Mouse (Mus musculus): ENCODE measurements around the gene Zfp553. TPM values are rescaled to one million over a fixed set of nuclear protein-coding genes. Genes with fewer than 3 reads are reported as not detected.

The Zfp553 gene
- polyA plus RNA-seq, 1 experiment from 2014 or later = 21.4 TPM

- Histone ChIP-seq H3K9ac (peak overlapping the region; percentile 90), H3K4me3 (peak overlapping the region; percentile 80)
Measured at GRCm38 (mm10) chr7:127259186-127259905, 26.5 kb downstream of the Zfp553 start.

GRCm38 (mm10) chr7:127260309-127261111 lies 27.6 kb downstream of the Zfp553 start, which contains the start of gene Dctpp1:
Gene Dctpp1 (minus strand): TSS chr7:127260709.
- Histone ChIP-seq H3K4me1 (peaks cover 19% of the 10 kb centered on the region), H3K4me2 (peak within 1 kb of the TSS; percentile 92), H3K9me3 (no peaks in the 10 kb centered on the region), H3K4me3 (peak within 1 kb of the TSS; percentile 80), H3K27ac (replicated peaks) (peak within 1 kb of the TSS; percentile 63; the same call in 1 of the 2 replicates), H3K36me3 (peaks cover 15% of the 10 kb centered on the region), H3K9ac (peak within 1 kb of the TSS; percentile 90), H3K27me3 (replicated peaks) (no peaks in the 10 kb centered on the region)
- ATAC-seq (ENCODE audit: extremely low read depth, insufficient number of reproducible peaks, low FRiP score, low TSS enrichment) = peak; percentile 97
- WGBS = under 1% methylated on average over 50 of the region's 50 CpGs

More at GRCm38 (mm10) chr7:127259186-127259905, 26.5 kb downstream of the Zfp553 start:
- Histone ChIP-seq H3K4me2 (peak overlapping the region; percentile 92), H3K27me3 (replicated peaks) (no peaks in the 10 kb centered on the region), H3K36me3 (peaks cover 15% of the 10 kb centered on the region), H3K9me3 (no peaks in the 10 kb centered on the region), H3K4me1 (peaks cover 27% of the 10 kb centered on the region), H3K27ac (replicated peaks) (no peak overlapping the region)
- no peak for ATAC-seq (ENCODE audit: extremely low read depth, insufficient number of reproducible peaks, low FRiP score, low TSS enrichment)
- WGBS = 70% methylated on average over 8 of the region's 8 CpGs

DNA sequence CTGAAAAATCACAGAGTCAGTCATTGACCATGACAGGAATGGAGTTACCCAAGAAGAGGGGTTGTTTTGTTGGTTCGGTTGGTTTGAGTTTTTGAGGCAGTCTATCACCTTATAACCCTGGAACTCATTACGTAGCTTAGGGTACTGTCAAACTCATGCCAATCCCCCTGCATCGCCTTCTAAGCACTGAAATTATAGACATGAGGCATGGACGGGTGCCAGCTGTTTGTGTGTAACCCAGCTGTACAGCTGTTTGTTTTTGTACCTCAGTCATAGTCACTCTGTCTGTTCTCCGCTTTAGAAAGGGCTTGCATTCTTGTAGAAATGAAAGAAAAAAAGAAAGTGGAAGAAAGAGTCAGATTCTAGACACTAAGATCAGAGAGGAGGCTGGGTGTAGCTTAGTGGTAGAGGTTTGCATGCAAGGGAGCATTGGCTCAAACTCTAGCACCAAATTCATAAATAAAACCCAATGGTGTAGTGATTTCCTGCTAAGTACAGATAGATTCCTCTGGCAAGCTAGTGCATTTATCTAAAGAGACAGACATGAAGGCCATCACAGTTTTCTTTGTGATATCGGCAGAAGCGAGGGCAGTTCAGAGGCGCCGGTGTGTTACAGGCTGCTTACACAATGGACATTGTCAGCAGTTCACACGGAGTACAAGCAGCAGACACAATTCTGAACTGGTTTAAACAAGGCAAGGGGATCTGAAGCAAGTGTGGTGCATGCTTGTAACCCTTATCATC lies 29.5 kb downstream of the Zfp553 start:
- 0 out of 2 replicates have a peak, but pooled peaks cover 3% of the 10 kb centered on the region for H3K36me3 ChIP-seq

DNA sequence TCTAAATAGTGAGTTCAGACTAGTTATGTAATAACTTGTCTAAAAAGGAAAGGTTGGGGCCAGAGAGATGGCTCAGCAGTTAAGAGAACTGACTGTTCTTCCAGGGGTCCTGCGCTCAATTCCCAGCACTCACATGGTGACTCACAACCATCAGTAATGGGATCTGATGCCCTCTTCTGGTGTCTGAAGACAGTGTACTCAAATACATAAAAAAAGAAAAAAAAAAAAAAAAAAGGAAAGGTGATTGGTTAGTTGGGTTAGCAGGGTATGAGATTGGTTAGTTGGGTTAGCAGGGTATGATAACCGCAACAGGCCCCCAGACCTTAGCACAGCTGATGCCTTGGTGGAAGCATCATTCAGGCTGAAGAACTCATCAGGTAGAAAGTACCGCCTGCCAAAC lies 30.7 kb downstream of the Zfp553 start:
- 0 out of 2 replicates have a peak, but pooled peaks cover 3% of the 10 kb centered on the region for H3K36me3 ChIP-seq
- 89% methylated on average over 3 of the region's 3 CpGs for WGBS
- ATAC-seq (ENCODE audit: extremely low read depth, insufficient number of reproducible peaks, low FRiP score, low TSS enrichment) = no peak
- H3K27me3 ChIP-seq (replicated peaks) = no peaks in the 10 kb centered on the region
- no peak overlapping the region for H3K27ac ChIP-seq (replicated peaks)
- H3K9me3 ChIP-seq = no peaks in the 10 kb centered on the region
- no peak overlapping the region for H3K4me2 ChIP-seq
- peaks cover 19% of the 10 kb centered on the region for H3K4me1 ChIP-seq
- no peak overlapping the region for H3K9ac ChIP-seq
- H3K4me3 ChIP-seq = no peak overlapping the region

More for the DNA sequence above, 29.5 kb downstream of the Zfp553 start:
- 69% methylated on average over 10 of the region's 10 CpGs for WGBS
- H3K4me2 ChIP-seq = no peak overlapping the region
- H3K9ac ChIP-seq = no peak overlapping the region
- peaks cover 19% of the 10 kb centered on the region for H3K4me1 ChIP-seq
- ATAC-seq (ENCODE audit: extremely low read depth, insufficient number of reproducible peaks, low FRiP score, low TSS enrichment) = no peak
- no peaks in the 10 kb centered on the region for H3K9me3 ChIP-seq
- no peak overlapping the region for H3K27ac ChIP-seq (replicated peaks)
- no peaks in the 10 kb centered on the region for H3K27me3 ChIP-seq (replicated peaks)
- H3K4me3 ChIP-seq = no peak overlapping the region

DNA sequence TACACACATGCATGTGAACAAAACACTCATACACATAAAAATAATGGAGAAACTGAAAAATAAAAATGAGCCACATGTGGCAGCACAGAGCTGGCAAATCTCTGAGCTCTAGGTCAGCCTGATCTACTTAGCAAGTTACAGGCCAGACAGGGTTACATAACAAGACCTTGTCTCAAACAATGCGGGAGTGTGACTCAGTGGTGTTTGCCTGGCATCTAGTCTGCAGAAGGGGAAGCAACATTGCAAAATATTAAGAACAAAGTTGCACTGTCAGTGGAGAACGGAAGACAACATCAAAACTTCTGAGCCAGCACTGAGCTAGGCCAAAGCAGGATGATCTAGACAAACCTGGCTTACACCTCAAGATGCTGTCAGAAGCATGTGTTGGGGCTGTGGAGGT lies 37.4 kb downstream of the Zfp553 start:
- H3K4me3 ChIP-seq = no peak overlapping the region
- no peak overlapping the region for H3K27ac ChIP-seq (replicated peaks)
- 83% methylated on average over 2 of the region's 2 CpGs for WGBS
- H3K36me3 ChIP-seq = peaks cover 43% of the 10 kb centered on the region
- peaks cover 29% of the 10 kb centered on the region for H3K4me1 ChIP-seq
- no peak overlapping the region for H3K4me2 ChIP-seq
- no peak for ATAC-seq (ENCODE audit: extremely low read depth, insufficient number of reproducible peaks, low FRiP score, low TSS enrichment)
- H3K27me3 ChIP-seq (replicated peaks) = no peaks in the 10 kb centered on the region
- H3K9ac ChIP-seq = no peak overlapping the region
- H3K9me3 ChIP-seq = no peaks in the 10 kb centered on the region

DNA sequence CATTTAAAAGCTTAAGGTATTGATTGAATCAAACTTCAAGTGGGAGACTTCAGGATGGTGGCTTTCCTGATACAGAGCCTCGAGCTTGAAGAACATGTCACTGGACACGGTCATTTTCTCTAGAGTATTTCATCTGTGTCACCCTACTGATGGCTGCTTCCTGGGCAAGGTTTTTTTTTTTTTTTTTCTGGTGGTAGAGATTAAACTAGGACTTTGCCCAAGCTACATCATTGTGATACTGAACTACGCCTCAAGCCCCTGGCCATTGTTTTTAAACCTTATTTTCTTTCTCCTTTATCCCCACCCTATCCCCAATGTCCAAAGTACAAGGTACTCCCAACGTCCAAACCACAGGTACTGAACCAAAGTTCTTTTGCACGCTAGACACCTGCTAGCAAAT lies 37.8 kb downstream of the Zfp553 start:
- ATAC-seq (ENCODE audit: extremely low read depth, insufficient number of reproducible peaks, low FRiP score, low TSS enrichment) = no peak
- H3K4me3 ChIP-seq = no peak overlapping the region
- H3K4me2 ChIP-seq = no peak overlapping the region
- no peaks in the 10 kb centered on the region for H3K27me3 ChIP-seq (replicated peaks)
- WGBS = 90% methylated on average over 5 of the region's 5 CpGs
- H3K36me3 ChIP-seq = peaks cover 43% of the 10 kb centered on the region
- H3K9me3 ChIP-seq = no peaks in the 10 kb centered on the region
- H3K9ac ChIP-seq = no peak overlapping the region
- no peak overlapping the region for H3K27ac ChIP-seq (replicated peaks)
- H3K4me1 ChIP-seq = peaks cover 29% of the 10 kb centered on the region

- Histone ChIP-seq H3K4me3 (no peak overlapping the region), H3K27me3 (replicated peaks) (no peaks in the 10 kb centered on the region), H3K4me1 (peaks cover 29% of the 10 kb centered on the region), H3K27ac (replicated peaks) (no peak overlapping the region), H3K4me2 (no peak overlapping the region), H3K9me3 (no peaks in the 10 kb centered on the region), H3K9ac (no peak overlapping the region), H3K36me3 (peaks cover 43% of the 10 kb centered on the region)
- ATAC-seq (ENCODE audit: extremely low read depth, insufficient number of reproducible peaks, low FRiP score, low TSS enrichment) = no peak
- WGBS = 95% methylated on average over 4 of the region's 4 CpGs
Measured at GRCm38 (mm10) chr7:127271093-127271492, 38.2 kb downstream of the Zfp553 start.

- peak overlapping the region; percentile 97 for H3K9ac ChIP-seq
- no peak for ATAC-seq (ENCODE audit: extremely low read depth, insufficient number of reproducible peaks, low FRiP score, low TSS enrichment)
Measured at GRCm38 (mm10) chr7:127272566-127272965, 39.7 kb downstream of the Zfp553 start.

DNA sequence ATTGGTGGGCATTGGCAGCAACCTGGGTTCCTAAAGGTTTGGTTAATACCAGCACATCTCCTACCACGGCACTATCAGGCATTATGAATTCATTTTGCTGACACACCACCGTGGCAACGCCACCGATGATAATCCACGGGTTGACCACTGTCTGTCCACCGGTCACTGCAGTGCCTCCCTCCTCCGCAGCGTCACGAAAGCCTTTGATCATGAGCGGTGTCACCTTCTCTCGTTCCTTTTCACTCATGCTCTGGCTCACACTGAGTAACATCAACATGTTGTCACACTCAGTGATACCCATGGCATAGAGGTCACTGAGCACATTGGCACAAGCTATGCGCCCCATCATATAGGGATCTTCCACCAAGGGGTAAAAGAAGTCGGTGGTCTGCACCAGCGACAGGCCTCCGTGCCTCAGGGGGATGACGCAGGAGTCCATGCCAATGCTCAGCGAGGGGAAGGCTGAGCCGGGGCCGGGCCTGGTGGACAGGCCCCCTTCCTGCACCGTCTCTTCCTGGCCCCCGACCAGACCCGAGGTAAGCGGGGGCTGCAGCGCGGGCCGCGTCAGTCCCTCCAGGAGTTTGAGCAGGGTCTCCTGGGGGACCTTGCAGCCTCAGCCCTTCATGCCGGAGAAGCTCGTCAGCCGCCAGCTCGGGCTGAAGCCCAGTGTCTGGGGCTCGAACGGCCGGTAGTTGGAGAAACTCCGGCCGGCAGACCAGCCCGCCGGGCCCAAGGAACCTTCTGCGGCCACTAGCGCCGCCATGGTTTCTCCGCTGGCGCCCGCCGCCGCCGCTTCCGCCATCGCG lies 40.5 kb downstream of the Zfp553 start:
- peaks cover 42% of the 10 kb centered on the region for H3K36me3 ChIP-seq
- peak overlapping the region; percentile 93 for H3K27ac ChIP-seq (replicated peaks)
- H3K4me1 ChIP-seq = peaks cover 29% of the 10 kb centered on the region
- no peaks in the 10 kb centered on the region for H3K9me3 ChIP-seq
- ATAC-seq (ENCODE audit: extremely low read depth, insufficient number of reproducible peaks, low FRiP score, low TSS enrichment) = peak; percentile 70
- peak overlapping the region; percentile 97 for H3K9ac ChIP-seq
- H3K4me3 ChIP-seq = peak overlapping the region; percentile 95
- H3K27me3 ChIP-seq (replicated peaks) = no peaks in the 10 kb centered on the region
- WGBS = 11% methylated on average over 50 of the region's 50 CpGs
- H3K4me2 ChIP-seq = peak overlapping the region; percentile 94

More at GRCm38 (mm10) chr7:127272566-127272965, 39.7 kb downstream of the Zfp553 start:
- H3K9me3 ChIP-seq = no peaks in the 10 kb centered on the region
- H3K4me1 ChIP-seq = peaks cover 29% of the 10 kb centered on the region
- peak overlapping the region; percentile 95 for H3K4me3 ChIP-seq
- WGBS = 95% methylated on average over 15 of the region's 15 CpGs
- peak overlapping the region; percentile 94 for H3K4me2 ChIP-seq
- no peaks in the 10 kb centered on the region for H3K27me3 ChIP-seq (replicated peaks)
- no peak overlapping the region for H3K27ac ChIP-seq (replicated peaks)
- peaks cover 43% of the 10 kb centered on the region for H3K36me3 ChIP-seq

- H3K9ac ChIP-seq = peak within 1 kb of the TSS; percentile 97
- H3K27ac ChIP-seq (replicated peaks) = peak within 1 kb of the TSS; percentile 93
- peak; percentile 82 for ATAC-seq (ENCODE audit: extremely low read depth, insufficient number of reproducible peaks, low FRiP score, low TSS enrichment)
- no peaks in the 10 kb centered on the region for H3K9me3 ChIP-seq
- peaks cover 35% of the 10 kb centered on the region for H3K36me3 ChIP-seq
- WGBS = 2% methylated on average over 39 of the region's 39 CpGs
- H3K4me3 ChIP-seq = peak within 1 kb of the TSS; percentile 95
- no peaks in the 10 kb centered on the region for H3K27me3 ChIP-seq (replicated peaks)
- peak within 1 kb of the TSS; percentile 94 for H3K4me2 ChIP-seq
- H3K4me1 ChIP-seq = peaks cover 29% of the 10 kb centered on the region
Measured at GRCm38 (mm10) chr7:127273925-127274789, 41.3 kb downstream of the Zfp553 start, which contains the start of gene Sephs2. Gene Sephs2 (minus strand): TSS chr7:127274055.

All from heart, embryonic 13.5 days (tissue).